Comparison of ENCODE assay signal across 8 mouse cellular contexts in the genomic region with DNA sequence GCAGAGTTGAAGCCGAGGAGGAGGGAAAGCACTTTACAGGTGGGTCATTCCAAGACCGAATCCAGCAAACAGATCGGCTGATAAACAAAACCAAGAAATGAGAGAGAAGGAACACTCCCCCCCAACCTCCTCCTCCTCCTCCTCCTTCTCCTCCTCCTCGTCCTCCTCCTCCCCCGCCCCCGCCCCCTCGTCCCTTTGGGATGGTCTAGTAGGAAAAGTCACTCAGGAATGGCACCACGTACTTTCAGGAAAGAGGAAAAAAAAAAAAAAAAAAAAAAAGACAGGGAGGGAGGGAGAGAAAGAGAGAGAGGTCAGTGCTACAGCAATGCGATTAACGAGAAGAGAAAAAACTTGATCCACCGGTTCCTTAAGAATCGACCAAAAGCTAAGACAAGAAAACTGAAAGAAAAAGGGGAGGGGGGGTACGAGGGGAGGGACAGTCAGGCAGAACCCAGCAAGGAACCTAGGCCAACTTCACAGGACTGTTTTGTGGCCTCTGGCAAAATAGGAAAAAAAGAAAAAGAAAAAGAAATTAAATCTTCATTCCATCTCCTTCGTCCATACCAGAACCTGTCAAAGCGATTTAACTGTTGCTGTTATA. TPM values are rescaled to one million over a fixed set of nuclear protein-coding genes. Genes with fewer than 3 reads are reported as not detected.
DNase-seq lines count a peak whose midpoint lies in the region; ATAC-seq lines count a peak whose summit lies in the region.

No protein-coding gene starts in this region.

- H3K9me3 ChIP-seq in heart, embryonic 15.5 days (replicated peaks) = no peaks in the 10 kb centered on the region
- H3K9me3 ChIP-seq in forebrain, embryonic 15.5 days = no peaks in the 10 kb centered on the region
- no peaks in the 10 kb centered on the region for H3K9me3 ChIP-seq in liver, embryonic 15.5 days (replicated peaks)

- WGBS in heart, embryonic 15.5 days = under 1% methylated on average over 14 of the region's 15 CpGs
- WGBS in forebrain, embryonic 15.5 days = 1% methylated on average over 15 of the region's 15 CpGs
- under 1% methylated on average over 12 of the region's 15 CpGs for WGBS in liver, embryonic 15.5 days (ENCODE audit: insufficient replicate concordance)

- peak overlapping the region; percentile 67 for H3K4me3 ChIP-seq in heart, embryonic 15.5 days
- peak overlapping the region; percentile 91 for H3K4me3 ChIP-seq in forebrain, embryonic 15.5 days
- peak overlapping the region; percentile 77 for H3K4me3 ChIP-seq in liver, embryonic 15.5 days (replicated peaks)

- H3K36me3 ChIP-seq in heart, embryonic 15.5 days = no peaks in the 10 kb centered on the region
- no peaks in the 10 kb centered on the region for H3K36me3 ChIP-seq in forebrain, embryonic 15.5 days
- no peaks in the 10 kb centered on the region for H3K36me3 ChIP-seq in liver, embryonic 15.5 days (replicated peaks)

- peaks cover 8% of the 10 kb centered on the region for H3K4me1 ChIP-seq in heart, embryonic 15.5 days (replicated peaks)
- H3K4me1 ChIP-seq in forebrain, embryonic 15.5 days = peaks cover 25% of the 10 kb centered on the region
- peaks cover 24% of the 10 kb centered on the region; the same call in 1 of the 2 replicates for H3K4me1 ChIP-seq in liver, embryonic 15.5 days (replicated peaks)

- H3K27ac ChIP-seq in heart, embryonic 15.5 days = peak overlapping the region; percentile 88
- H3K27ac ChIP-seq in forebrain, embryonic 15.5 days (replicated peaks) = no peak overlapping the region
- no peak overlapping the region for H3K27ac ChIP-seq in liver, embryonic 15.5 days (replicated peaks)

- no peak for ATAC-seq in heart, embryonic 15.5 days (replicated peaks; ENCODE audit: insufficient number of reproducible peaks, insufficient read depth, low FRiP score, low read depth)
- ATAC-seq in forebrain, embryonic 15.5 days (replicated peaks) = no peak
- no peak for ATAC-seq in liver, embryonic 15.5 days (ENCODE audit: insufficient read depth)

- H3K9ac ChIP-seq in heart, embryonic 15.5 days = peak overlapping the region; percentile 68
- H3K9ac ChIP-seq in forebrain, embryonic 15.5 days (replicated peaks) = peak overlapping the region; percentile 82
- peak overlapping the region; percentile 30; the same call in 1 of the 2 replicates for H3K9ac ChIP-seq in liver, embryonic 15.5 days

- no peak for DNase-seq in heart, postnatal 36 days
- peak; percentile 37 for DNase-seq in NIH3T3 (ENCODE audit: low read depth)
- DNase-seq in urinary bladder, adult 2 months (ENCODE audit: low spot score) = no peak
- no peak for DNase-seq in right cerebral cortex, adult 18-20 months
- no peak for DNase-seq in frontal cortex, postnatal 36 days (ENCODE audit: low spot score in 2 of 2)

- no peaks in the 10 kb centered on the region for H3K27me3 ChIP-seq in heart, embryonic 15.5 days
- no peaks in the 10 kb centered on the region for H3K27me3 ChIP-seq in forebrain, embryonic 15.5 days
- peaks cover 28% of the 10 kb centered on the region for H3K27me3 ChIP-seq in liver, embryonic 15.5 days

- intact Hi-C loops in heart, postnatal 36 days (cut with DNase I) = loop anchor here (5.0 kb wide), 1 partner anchor 444 kb away; no protein-coding TSS in a partner anchor

- peak overlapping the region; percentile 82 for H3K4me2 ChIP-seq in heart, embryonic 15.5 days
- H3K4me2 ChIP-seq in forebrain, embryonic 15.5 days (replicated peaks) = peak overlapping the region; percentile 80
- peak overlapping the region; percentile 88 for H3K4me2 ChIP-seq in liver, embryonic 15.5 days

RNA-seq across cellular contexts. Expression of gene Ikzf2, which starts 1.1 kb away (rescaled TPM):
- 2.3 and 3.5 TPM in 2 replicates for polyA plus RNA-seq in heart, embryonic 15.5 days (2015; fragmentation: Nextera tagmentation; extraction: Ambion mirVana)
- 1 to 10 TPM; 5.8 to 7.1 TPM for total RNA-seq in heart, postnatal 36 days (2021)
- polyA plus RNA-seq in forebrain, embryonic 15.5 days (2015; fragmentation: Nextera tagmentation; extraction: Ambion mirVana) = 4.7 and 4.9 TPM in 2 replicates
- polyA plus RNA-seq in liver, embryonic 15.5 days (2015; fragmentation: Nextera tagmentation; extraction: Ambion mirVana) = 0.40 and 0.45 TPM in 2 replicates
- polyA plus RNA-seq in urinary bladder, adult 2 months (2012; rRNA removed) = 12.9 and 14.0 TPM in 2 replicates

Comparison
In these comparisons a context has a peak if more than half of its experiments do, and no peak if none do; other contexts are left out.
1. H3K9ac ChIP-seq: peak in every context shown above with its lines; median percentile 82 in forebrain, embryonic 15.5 days; 68 in heart, embryonic 15.5 days; 30 in liver, embryonic 15.5 days.